Mouse (Mus musculus) CH12.LX (cell line): ENCODE results near the gene Arid1a. TPM values are rescaled to one million over a fixed set of nuclear protein-coding genes. Genes with fewer than 3 reads are reported as not detected.
A peak's percentile ranks its signal among the peaks of the same experiment; 100 is the strongest.

Experiments used
- DNase-seq: peaks from one replicate; pipeline ENCODE4 v3.0.0-alpha.2; 2013; ENCODE audit errors: extremely low read depth
- H3K27ac ChIP-seq: 2 replicates; pipeline ENCODE4 v1.5.1; 2012; ENCODE audit warnings: low read depth, mild to moderate bottlenecking, control low read depth, moderate library complexity; ENCODE audit not compliant: insufficient read depth
- H3K27me3 ChIP-seq: replicated peaks from 2 replicates; pipeline ENCODE3; 2012; ENCODE audit warnings: inconsistent platforms
- H3K36me3 ChIP-seq, 2 experiments: replicated peaks in 1 of 2; 2 replicates each; pipeline versions ENCODE3 to v1.6.1; 2012; ENCODE audit warnings: inconsistent platforms in 1 of 2, low read length in 1 of 2, mild to moderate bottlenecking in 1 of 2, mixed read lengths in 1 of 2, moderate library complexity in 1 of 2; ENCODE audit not compliant: control insufficient read depth in 1 of 2, insufficient read depth in 1 of 2
- H3K4me1 ChIP-seq, 2 experiments: 2 replicates each; pipeline ENCODE4 v1.6.1; 2012; ENCODE audit warnings: inconsistent platforms in 1 of 2, moderate library complexity in 1 of 2; ENCODE audit not compliant: insufficient read depth in 2 of 2, control insufficient read depth in 1 of 2
- H3K4me2 ChIP-seq: 2 replicates; pipeline ENCODE4 v1.6.1; 2012; ENCODE audit warnings: low read depth, mild to moderate bottlenecking, control low read depth; ENCODE audit not compliant: poor library complexity, insufficient read depth, severe bottlenecking
- H3K4me3 ChIP-seq, 3 experiments: fragments of 150-350 bp in 1 of 3; sonication (generic) in 1 of 3; replicated peaks in 1 of 3; 2 replicates each; pipeline versions ENCODE3 to v1.5.1; 2011 to 2012; ENCODE audit warnings: low read depth in 2 of 3, low read length in 2 of 3, mild to moderate bottlenecking in 2 of 3, moderate library complexity in 2 of 3, control low read depth in 1 of 3, improper control_type of control experiment in 1 of 3, inconsistent platforms in 1 of 3, mixed read lengths in 1 of 3; ENCODE audit not compliant: poor library complexity in 1 of 3
- H3K79me2 ChIP-seq: replicated peaks from 2 replicates; pipeline ENCODE4 v1.6.1; 2012; ENCODE audit warnings: mild to moderate bottlenecking, moderate library complexity; ENCODE audit not compliant: control insufficient read depth, poor library complexity, insufficient read depth, severe bottlenecking; ENCODE audit errors: extremely low read depth
- H3K9ac ChIP-seq: 2 replicates; pipeline ENCODE4 v1.6.1; 2012; ENCODE audit warnings: low read depth, mild to moderate bottlenecking, control low read depth, moderate library complexity; ENCODE audit not compliant: insufficient read depth
- H3K9me3 ChIP-seq: replicated peaks from 2 replicates; pipeline ENCODE3; 2012; ENCODE audit warnings: low read length, inconsistent platforms, mixed read lengths
- BHLHE40 ChIP-seq: IDR thresholded peaks from 2 replicates; pipeline ENCODE4 v1.6.1; 2011; ENCODE audit warnings: mild to moderate bottlenecking, low read depth, low read length, improper control_type of control experiment
- CHD1 ChIP-seq: IDR thresholded peaks from 2 replicates; pipeline ENCODE4 v1.6.1; 2012; ENCODE audit warnings: low read depth, low read length, improper control_type of control experiment, inconsistent platforms
- CHD2 ChIP-seq: IDR thresholded peaks from 2 replicates; pipeline ENCODE4 v1.6.1; 2011; ENCODE audit warnings: low read length, improper control_type of control experiment
- CTCF ChIP-seq, 2 experiments: IDR thresholded peaks in 1 of 2; conservative IDR thresholded peaks in 1 of 2; 2 replicates each; pipeline ENCODE4 v1.5.1; 2011 to 2012; ENCODE audit warnings: low read depth in 2 of 2, low read length in 2 of 2, improper control_type of control experiment in 1 of 2, inconsistent platforms in 1 of 2, mild to moderate bottlenecking in 1 of 2, moderate library complexity in 1 of 2
- E2F4 ChIP-seq: IDR thresholded peaks from 2 replicates; pipeline ENCODE4 v1.6.1; 2011; ENCODE audit warnings: low read depth, low read length, improper control_type of control experiment; ENCODE audit not compliant: insufficient replicate concordance
- ELF1 ChIP-seq: IDR thresholded peaks from 2 replicates; pipeline ENCODE4 v1.6.1; 2014; ENCODE audit warnings: low read depth, mild to moderate bottlenecking, inconsistent platforms, low read length, improper control_type of control experiment
- EP300 ChIP-seq: IDR thresholded peaks from 2 replicates; pipeline ENCODE4 v1.6.1; 2011; ENCODE audit warnings: low read length, improper control_type of control experiment
- ETS1 ChIP-seq: conservative IDR thresholded peaks from 2 replicates; pipeline ENCODE4 v1.6.1; 2012; ENCODE audit warnings: low read depth, mild to moderate bottlenecking, inconsistent platforms, low read length, improper control_type of control experiment, moderate library complexity
- GABPA ChIP-seq: IDR thresholded peaks from 2 replicates; pipeline ENCODE4 v1.6.1; 2012; ENCODE audit warnings: low read depth, low read length, improper control_type of control experiment, inconsistent platforms; ENCODE audit not compliant: insufficient replicate concordance
- HCFC1 ChIP-seq: IDR thresholded peaks from 2 replicates; pipeline ENCODE4 v1.6.1; 2012; ENCODE audit warnings: low read depth, mild to moderate bottlenecking, inconsistent platforms, low read length, improper control_type of control experiment
- IRF4 ChIP-seq: IDR thresholded peaks from 2 replicates; pipeline ENCODE4 v1.6.1; 2014; ENCODE audit warnings: low read depth, mild to moderate bottlenecking, inconsistent platforms, low read length, improper control_type of control experiment
- JUN ChIP-seq: IDR thresholded peaks from 2 replicates; pipeline ENCODE4 v1.6.1; 2011; ENCODE audit warnings: low read depth, mild to moderate bottlenecking, low read length, improper control_type of control experiment, moderate library complexity; ENCODE audit not compliant: insufficient read depth
- JUND ChIP-seq: conservative IDR thresholded peaks from 2 replicates; pipeline ENCODE4 v1.6.1; 2011; ENCODE audit warnings: low read depth, low read length, improper control_type of control experiment
- KAT2A ChIP-seq: IDR thresholded peaks from 2 replicates; pipeline ENCODE4 v1.6.1; 2012; ENCODE audit warnings: low read length, improper control_type of control experiment, inconsistent platforms; ENCODE audit not compliant: insufficient replicate concordance
- MAFK ChIP-seq: IDR thresholded peaks from 2 replicates; pipeline ENCODE4 v1.6.1; 2011; ENCODE audit warnings: low read length, improper control_type of control experiment; ENCODE audit not compliant: insufficient replicate concordance
- MAX ChIP-seq: IDR thresholded peaks from 2 replicates; pipeline ENCODE4 v1.6.1; 2011; ENCODE audit warnings: low read length, improper control_type of control experiment
- MAZ ChIP-seq: IDR thresholded peaks from 2 replicates; pipeline ENCODE4 v1.6.1; 2012; ENCODE audit warnings: low read depth, mild to moderate bottlenecking, inconsistent platforms, low read length, improper control_type of control experiment, moderate library complexity
- MEF2A ChIP-seq: IDR thresholded peaks from 2 replicates; pipeline ENCODE4 v1.6.1; 2014; ENCODE audit warnings: low read depth, mild to moderate bottlenecking, inconsistent platforms, low read length, improper control_type of control experiment, borderline replicate concordance
- MXI1 ChIP-seq: IDR thresholded peaks from 2 replicates; pipeline ENCODE4 v1.6.1; 2011; ENCODE audit warnings: mild to moderate bottlenecking, low read depth, low read length, improper control_type of control experiment
- MYC ChIP-seq: IDR thresholded peaks from 2 replicates; pipeline ENCODE4 v1.6.1; 2011; ENCODE audit warnings: low read depth, mild to moderate bottlenecking, improper control_type of control experiment, low read length
- NELFE ChIP-seq: IDR thresholded peaks from 2 replicates; pipeline ENCODE4 v1.6.1; 2011; ENCODE audit warnings: low read depth, low read length, improper control_type of control experiment
- NRF1 ChIP-seq: IDR thresholded peaks from 2 replicates; pipeline ENCODE4 v1.6.1; 2014; ENCODE audit warnings: low read depth, mild to moderate bottlenecking, inconsistent platforms, low read length, improper control_type of control experiment, moderate library complexity
- PAX5 ChIP-seq: IDR thresholded peaks from 2 replicates; pipeline ENCODE4 v1.6.1; 2012; ENCODE audit warnings: low read length, inconsistent platforms, mixed read lengths
- POLR2A ChIP-seq: IDR thresholded peaks from 2 replicates; pipeline ENCODE4 v1.6.1; 2011; ENCODE audit warnings: low read depth, mild to moderate bottlenecking, improper control_type of control experiment, low read length
- POLR2AphosphoS2 ChIP-seq: IDR thresholded peaks from 2 replicates; pipeline ENCODE4 v1.6.1; 2011; ENCODE audit warnings: low read depth, low read length, improper control_type of control experiment
- RAD21 ChIP-seq: IDR thresholded peaks from 2 replicates; pipeline ENCODE4 v1.6.1; 2011; ENCODE audit warnings: low read depth, mild to moderate bottlenecking, low read length, improper control_type of control experiment, moderate library complexity
- RCOR1 ChIP-seq: conservative IDR thresholded peaks from 2 replicates; pipeline ENCODE4 v1.6.1; 2012; ENCODE audit warnings: low read depth, mild to moderate bottlenecking, inconsistent platforms, low read length, improper control_type of control experiment
- SIN3A ChIP-seq: IDR thresholded peaks from 2 replicates; pipeline ENCODE4 v1.6.1; 2012; ENCODE audit warnings: low read length, improper control_type of control experiment, inconsistent platforms
- SMC3 ChIP-seq: IDR thresholded peaks from 2 replicates; pipeline ENCODE4 v1.6.1; 2011; ENCODE audit warnings: low read depth, low read length, improper control_type of control experiment
- TBP ChIP-seq: conservative IDR thresholded peaks from 2 replicates; pipeline ENCODE4 v1.6.1; 2011; ENCODE audit warnings: low read depth, low read length, improper control_type of control experiment
- TCF12 ChIP-seq: IDR thresholded peaks from 2 replicates; pipeline ENCODE4 v1.6.1; 2014; ENCODE audit warnings: low read depth, mild to moderate bottlenecking, inconsistent platforms, low read length, improper control_type of control experiment
- UBTF ChIP-seq: IDR thresholded peaks from 2 replicates; pipeline ENCODE4 v1.6.1; 2012; ENCODE audit warnings: low read depth, mild to moderate bottlenecking, inconsistent platforms, low read length, improper control_type of control experiment, moderate library complexity
- USF1 ChIP-seq: IDR thresholded peaks from 2 replicates; pipeline ENCODE4 v1.6.1; 2014; ENCODE audit warnings: low read depth, mild to moderate bottlenecking, inconsistent platforms, low read length, improper control_type of control experiment
- USF2 ChIP-seq: conservative IDR thresholded peaks from 2 replicates; pipeline ENCODE4 v1.6.1; 2011; ENCODE audit warnings: low read depth, low read length, improper control_type of control experiment
- ZC3H11A ChIP-seq: IDR thresholded peaks from 2 replicates; pipeline ENCODE4 v1.6.1; 2012; ENCODE audit warnings: low read depth, mild to moderate bottlenecking, inconsistent platforms, low read length, improper control_type of control experiment
- ZKSCAN1 ChIP-seq: IDR thresholded peaks from 2 replicates; pipeline ENCODE4 v1.6.1; 2012; ENCODE audit warnings: low read depth, inconsistent platforms, low read length, improper control_type of control experiment, borderline replicate concordance
- ZMIZ1 ChIP-seq: IDR thresholded peaks from 2 replicates; pipeline ENCODE4 v1.6.1; 2012; ENCODE audit warnings: low read depth, mild to moderate bottlenecking, inconsistent platforms, low read length, improper control_type of control experiment
- ZNF384 ChIP-seq: IDR thresholded peaks from 2 replicates; pipeline ENCODE4 v1.6.1; 2012; ENCODE audit warnings: low read depth, low read length, improper control_type of control experiment, inconsistent platforms
- dilution Hi-C: fragments of 300-500 bp; cut with MboI; formaldehyde crosslinking; loops from 2 replicates; pipeline ENCODE4 v1.14.3; 2020; ENCODE audit warnings: low sequenced_read_pairs; ENCODE audit not compliant: extremely low pct_unique_long_range_greater_than_20kb, extremely low pct_ligation_motif_present
- in situ Hi-C: fragments of 300-500 bp; cut with MboI; formaldehyde crosslinking; loops from 3 replicates; pipeline ENCODE4 v1.14.3; 2019; ENCODE audit warnings: low sequenced_read_pairs, low pct_ligation_motif_present, low pct_unique_long_range_greater_than_20kb, mixed read lengths
- polyA plus RNA-seq: library from polyadenylated mRNA; unstranded; fragments of >175 nt; gene quantifications from 2 replicates; pipeline ENCODE4 v1.2.1, GENCODE M21; 2012; ENCODE audit warnings: low read depth; ENCODE audit not compliant: insufficient read length
- total RNA-seq, 2 experiments: library from RNA; depleted of rRNA; stranded (reverse); fragments of 300-350 nt in 1 of 2; fragments of >200 nt in 1 of 2; gene quantifications; 2 replicates each; pipeline ENCODE4 v1.2.3; 2012 to 2014

Gene Arid1a
- total and polyA plus RNA-seq, 3 experiments = 6.4 to 47.1 (median 19.1) TPM

- Histone ChIP-seq H3K4me3 (peak overlapping the region; percentile 80 to 98 (median 82)), H3K4me2 (peak overlapping the region; percentile 98), H3K9me3 (peaks cover 5% of the 10 kb centered on the region), H3K4me1 (peaks cover 7 to 48% of the 10 kb centered on the region in 2 experiments), H3K27ac (peak overlapping the region; percentile 15; the same call in 1 of the 2 replicates), H3K9ac (peak overlapping the region; percentile 100), H3K27me3 (no peaks in the 10 kb centered on the region), H3K79me2 (peaks cover 89% of the 10 kb centered on the region), H3K36me3 (peaks cover 7 to 40% of the 10 kb centered on the region in 2 experiments)
- DNase-seq = no peak
- dilution Hi-C loops (no loop called here), in situ Hi-C loops (loop anchor here (10.0 kb wide), 1 partner anchor 75 kb away; the partner anchor contains the start of gene Pigv)
- no peak for TF ChIP-seq PAX5
- no peak for TF ChIP-seq ZKSCAN1
- TF ChIP-seq E2F4 = no peak
- TF ChIP-seq JUN = no peak
- TF ChIP-seq RCOR1 = no peak
- no peak for TF ChIP-seq ZNF384
- peak; percentile 46 for TF ChIP-seq EP300
- no peak; the same call in 1 of the 2 replicates for TF ChIP-seq ETS1
- TF ChIP-seq BHLHE40 = peak; percentile 74
- TF ChIP-seq POLR2AphosphoS2 = no peak
- 0 out of 2 replicates have a peak, but pooled peaks have one; percentile 21 for TF ChIP-seq MEF2A
- peak; percentile 23; the same call in 1 of the 2 replicates for TF ChIP-seq POLR2A
- no peak for TF ChIP-seq NELFE
- TF ChIP-seq MYC = no peak
- TF ChIP-seq TCF12 = no peak
- TF ChIP-seq MAFK = peak; percentile 27; the same call in 1 of the 2 replicates
- no peak for TF ChIP-seq ZMIZ1
- TF ChIP-seq KAT2A = no peak
- no peak for TF ChIP-seq MXI1
- no peak for TF ChIP-seq UBTF
- no peak for TF ChIP-seq USF1
- no peak for TF ChIP-seq HCFC1
- TF ChIP-seq GABPA = no peak
- peak; percentile 39; the same call in 1 of the 2 replicates for TF ChIP-seq SIN3A
- no peak for TF ChIP-seq TBP
- TF ChIP-seq RAD21 = no peak
- TF ChIP-seq IRF4 = peak; percentile 88
- no peak for TF ChIP-seq CHD2
- no peak for TF ChIP-seq MAX
- peak; percentile 65; the same call in 1 of the 2 replicates for TF ChIP-seq JUND
- no peak for TF ChIP-seq CHD1
- no peak for TF ChIP-seq ELF1
- no peak for TF ChIP-seq ZC3H11A
- TF ChIP-seq SMC3 = no peak
- TF ChIP-seq USF2 = no peak
- no peak for TF ChIP-seq NRF1
- no peak for TF ChIP-seq MAZ
- no peak for TF ChIP-seq CTCF (conservative IDR thresholded peaks at IDR 0.05 in 1 of 2, IDR thresholded peaks at IDR 0.05 in 1 of 2; ENCODE audit: low read depth in 2 of 2, low read length in 2 of 2)
Observed at GRCm38 (mm10) chr4:133750184-133750775, 6.3 kb downstream of the Arid1a start.
